Mouse (Mus musculus) ES-Bruce4 (cell line): ENCODE results near the gene Ccdc24.

Experiments used
- CTCF ChIP-seq: IDR thresholded peaks from one replicate; pipeline ENCODE4 v1.8.1; 2011; ENCODE audit warnings: low read depth, low read length
- EP300 ChIP-seq: IDR thresholded peaks from 2 replicates; pipeline ENCODE4 v1.6.1; 2011; ENCODE audit warnings: low read depth, low read length; ENCODE audit not compliant: insufficient read depth

DNA sequence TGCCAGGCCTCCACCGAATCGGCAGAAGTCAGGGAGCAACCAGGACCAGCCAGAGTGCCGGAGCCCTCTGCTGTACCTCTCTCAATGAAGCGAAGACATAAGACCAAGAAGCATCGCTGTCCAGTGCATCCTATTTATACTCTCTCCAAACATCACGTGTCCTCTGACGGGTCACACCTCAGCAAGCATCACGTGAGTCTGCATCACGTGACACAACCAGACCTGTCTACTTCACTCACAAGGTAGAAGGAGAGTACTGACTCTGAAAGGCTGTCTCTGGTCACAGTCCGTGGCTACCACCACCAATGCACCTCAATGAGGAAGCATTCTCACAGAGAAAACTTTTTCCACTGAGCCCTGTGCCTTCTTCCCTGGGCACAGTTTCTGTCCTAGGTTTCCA is 54.3 kb downstream of the Ccdc24 start:
- TF ChIP-seq CTCF (no peak), EP300 (no peak)
